Mouse (Mus musculus) myocyte (in vitro differentiated cells): ENCODE data around the gene Hist1h4j.

Experiments used
- CEBPB ChIP-seq: IDR thresholded peaks from 2 replicates; pipeline ENCODE4 v1.6.1; 2011; ENCODE audit warnings: mild to moderate bottlenecking, moderate library complexity; ENCODE audit not compliant: poor library complexity, insufficient read depth, severe bottlenecking
- E2F4 ChIP-seq: IDR thresholded peaks from one replicate; pipeline ENCODE4 v1.6.1; 2011; ENCODE audit warnings: mild to moderate bottlenecking, control low read depth, moderate library complexity; ENCODE audit not compliant: insufficient read depth
- MAX ChIP-seq: IDR thresholded peaks from one replicate; pipeline ENCODE4 v1.6.1; 2011; ENCODE audit warnings: low read depth, mild to moderate bottlenecking, control low read depth
- MYOD1 ChIP-seq, 3 experiments: IDR thresholded peaks; one replicate each; pipeline ENCODE4 v1.6.1; 2011; ENCODE audit warnings: control low read depth in 2 of 3, low read depth in 2 of 3, mild to moderate bottlenecking in 2 of 3, moderate library complexity in 1 of 3; ENCODE audit not compliant: insufficient read length in 2 of 3, control insufficient read depth in 1 of 3
- MYOG ChIP-seq, 3 experiments: IDR thresholded peaks; one replicate each; pipeline ENCODE4 v1.6.1; 2011; ENCODE audit warnings: control low read depth in 2 of 3, low read depth in 2 of 3, mild to moderate bottlenecking in 2 of 3; ENCODE audit not compliant: insufficient read length in 2 of 3, control insufficient read depth in 1 of 3, insufficient read depth in 1 of 3
- POLR2A ChIP-seq: IDR thresholded peaks from one replicate; pipeline ENCODE4 v1.6.1; 2011; ENCODE audit warnings: low read depth, mild to moderate bottlenecking, control low read depth, moderate library complexity; ENCODE audit not compliant: insufficient read length
- POLR2AphosphoS2 ChIP-seq: IDR thresholded peaks from one replicate; pipeline ENCODE4 v1.6.1; 2011; ENCODE audit warnings: low read depth, control low read depth; ENCODE audit not compliant: insufficient read length
- REST ChIP-seq: IDR thresholded peaks from one replicate; pipeline ENCODE4 v1.6.1; 2011; ENCODE audit warnings: mild to moderate bottlenecking, control low read depth, moderate library complexity; ENCODE audit not compliant: insufficient read depth, insufficient read length
- SRF ChIP-seq: IDR thresholded peaks from one replicate; pipeline ENCODE4 v1.6.1; 2011; ENCODE audit warnings: low read depth; ENCODE audit not compliant: control insufficient read depth, insufficient read length
- TCF12 ChIP-seq: IDR thresholded peaks from one replicate; pipeline ENCODE4 v1.6.1; 2011; ENCODE audit warnings: mild to moderate bottlenecking, control low read depth; ENCODE audit not compliant: poor library complexity, insufficient read depth, severe bottlenecking
- TCF3 ChIP-seq: IDR thresholded peaks from one replicate; pipeline ENCODE4 v1.6.1; 2011; ENCODE audit warnings: low read depth, control low read depth; ENCODE audit not compliant: insufficient read length
- USF1 ChIP-seq: IDR thresholded peaks from one replicate; pipeline ENCODE4 v1.6.1; 2011; ENCODE audit warnings: low read depth, mild to moderate bottlenecking, control low read depth, moderate library complexity

GRCm38 (mm10) chr13:21710821-21711525 is 23.9 kb upstream of the Hist1h4j start:
- TF ChIP-seq POLR2A (no peak), TCF3 (no peak), MYOG (IDR thresholded peaks at IDR 0.05; ENCODE audit: control insufficient read depth in 1 of 3, insufficient read depth in 1 of 3, insufficient read length in 2 of 3, low read depth in 2 of 3) (no peak), E2F4 (no peak), USF1 (no peak), MAX (no peak), CEBPB (no peak), TCF12 (no peak), POLR2AphosphoS2 (no peak), SRF (no peak), MYOD1 (IDR thresholded peaks at IDR 0.05; ENCODE audit: control insufficient read depth in 1 of 3, insufficient read length in 2 of 3, low read depth in 2 of 3) (no peak), REST (no peak)
